Mouse (Mus musculus) heart, embryonic 15.5 days (tissue): ENCODE measurements around the gene Ssx2ip. TPM values are rescaled to one million over a fixed set of nuclear protein-coding genes. Genes with fewer than 3 reads are reported as not detected.
"Not testable (repeated sequence)": the region's sequence is repeated elsewhere in the genome, so short reads cannot be mapped to it uniquely, and the experiment has no call there.

Source experiments
- ATAC-seq: fragments of 200-750 bp; cut with Nextera tagmentation; replicated peaks from 2 replicates; pipeline ENCODE4 v1.8.0; 2017; ENCODE audit warnings: low read depth, moderate TSS enrichment; ENCODE audit not compliant: insufficient number of reproducible peaks, insufficient read depth, low FRiP score
- H3K27ac ChIP-seq: fragments of 300-500 bp; sonication (generic); 2 replicates; pipeline ENCODE4 v1.5.1; 2015; ENCODE audit warnings: mild to moderate bottlenecking, inconsistent platforms
- H3K27me3 ChIP-seq: fragments of 300-500 bp; sonication (generic); 2 replicates; pipeline ENCODE4 v1.6.1; 2015; ENCODE audit warnings: inconsistent platforms
- H3K36me3 ChIP-seq: fragments of 300-500 bp; sonication (generic); 2 replicates; pipeline ENCODE4 v1.6.1; 2015; ENCODE audit warnings: mild to moderate bottlenecking, inconsistent platforms
- H3K4me1 ChIP-seq: fragments of 300-500 bp; sonication (generic); replicated peaks from 2 replicates; pipeline ENCODE4 v1.6.1; 2015; ENCODE audit warnings: inconsistent platforms
- H3K4me2 ChIP-seq: fragments of 300-500 bp; sonication (generic); 2 replicates; pipeline ENCODE4 v1.6.1; 2015; ENCODE audit warnings: inconsistent platforms, mild to moderate bottlenecking, moderate library complexity
- H3K4me3 ChIP-seq: fragments of 300-500 bp; sonication (generic); 2 replicates; pipeline ENCODE4 v1.5.1; 2015; ENCODE audit warnings: mild to moderate bottlenecking, inconsistent platforms
- H3K9ac ChIP-seq: fragments of 300-500 bp; sonication (generic); 2 replicates; pipeline ENCODE4 v1.6.1; 2015; ENCODE audit warnings: mild to moderate bottlenecking, inconsistent platforms
- H3K9me3 ChIP-seq: fragments of 300-500 bp; sonication (generic); replicated peaks from 2 replicates; pipeline ENCODE4 v1.6.1; 2016; ENCODE audit warnings: inconsistent platforms
- WGBS: fragments of 180-500 bp; shearing (Covaris S2); methylation state at CpG from one replicate; pipeline ENCODE4 v1.1.7; 2015; ENCODE audit warnings: mixed read lengths; 5-methylcytosine and 5-hydroxymethylcytosine counted together
- polyA plus RNA-seq: library from polyadenylated mRNA; unstranded; fragments of >200 nt; fragmentation: Nextera tagmentation; extraction: Ambion mirVana; gene quantifications from 2 replicates; pipeline ENCODE4 v1.2.1, GENCODE M21; 2015

The Ssx2ip gene
- polyA plus RNA-seq, 1 experiment from 2014 or later, result 15.5 TPM

DNA sequence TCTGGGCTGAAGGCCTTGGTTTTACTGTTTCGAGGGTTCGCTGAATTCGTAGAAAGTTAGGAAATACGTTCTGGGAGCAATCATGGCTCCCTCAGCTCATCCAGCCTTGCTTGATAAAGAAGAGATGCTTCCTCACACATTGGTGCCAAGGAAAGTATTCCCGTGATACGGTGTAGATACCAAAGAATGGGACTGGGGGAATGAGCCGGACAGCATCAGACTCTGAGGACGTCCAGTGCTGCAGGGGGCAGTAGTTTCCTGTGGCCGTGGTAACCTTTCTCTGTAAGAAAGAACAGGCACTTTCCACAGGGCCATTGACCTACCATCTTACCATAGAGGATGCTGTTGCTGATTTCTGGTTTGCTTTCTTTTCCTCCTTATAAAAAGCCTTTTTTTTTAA, 15.1 kb downstream of the Ssx2ip start:
- peak overlapping the region; percentile 44 for H3K27ac ChIP-seq
- no peak overlapping the region for H3K9ac ChIP-seq
- ATAC-seq, result no peak
- no peaks in the 10 kb centered on the region for H3K9me3 ChIP-seq
- H3K36me3 ChIP-seq, result peaks cover 10% of the 10 kb centered on the region; the same call in 1 of the 2 replicates
- H3K4me3 ChIP-seq, result no peak overlapping the region
- 78% methylated on average over 9 of the region's 9 CpGs for WGBS
- no peaks in the 10 kb centered on the region for H3K27me3 ChIP-seq
- peaks cover 16% of the 10 kb centered on the region for H3K4me1 ChIP-seq
- no peak overlapping the region for H3K4me2 ChIP-seq

DNA sequence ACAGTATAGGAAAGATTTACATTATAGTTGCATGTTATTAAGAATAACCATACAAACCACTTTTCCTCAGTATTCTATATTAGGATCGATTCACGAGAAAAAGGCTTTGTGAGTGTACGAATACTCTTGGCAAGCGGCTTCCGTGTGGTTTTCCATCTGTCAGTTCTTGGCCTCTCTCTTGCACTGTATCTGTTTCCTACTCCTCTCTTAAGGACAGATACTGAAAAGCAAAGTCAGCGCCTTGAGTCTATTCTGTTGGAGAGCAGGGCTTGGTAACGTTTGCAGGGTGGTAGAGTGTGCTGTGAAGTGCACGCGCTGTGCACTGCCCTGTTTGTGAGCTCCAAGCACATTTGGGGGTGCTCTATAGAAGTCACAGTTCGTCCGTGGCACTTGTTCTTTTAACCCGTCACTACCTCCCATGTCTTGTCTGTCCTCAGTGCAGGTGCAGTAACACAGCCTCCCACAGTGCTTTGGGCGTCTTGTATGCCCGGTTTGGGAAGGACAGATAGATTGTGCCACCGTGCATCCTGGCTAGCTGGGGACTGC, 15.6 kb downstream of the Ssx2ip start:
- Histone ChIP-seq H3K9me3 (no peaks in the 10 kb centered on the region), H3K4me2 (no peak overlapping the region), H3K36me3 (peaks cover 10% of the 10 kb centered on the region; the same call in 1 of the 2 replicates), H3K4me3 (no peak overlapping the region), H3K4me1 (peaks cover 17% of the 10 kb centered on the region), H3K27ac (no peak overlapping the region), H3K27me3 (no peaks in the 10 kb centered on the region), H3K9ac (no peak overlapping the region)
- 83% methylated on average over 15 of the region's 15 CpGs for WGBS
- ATAC-seq, result no peak

DNA sequence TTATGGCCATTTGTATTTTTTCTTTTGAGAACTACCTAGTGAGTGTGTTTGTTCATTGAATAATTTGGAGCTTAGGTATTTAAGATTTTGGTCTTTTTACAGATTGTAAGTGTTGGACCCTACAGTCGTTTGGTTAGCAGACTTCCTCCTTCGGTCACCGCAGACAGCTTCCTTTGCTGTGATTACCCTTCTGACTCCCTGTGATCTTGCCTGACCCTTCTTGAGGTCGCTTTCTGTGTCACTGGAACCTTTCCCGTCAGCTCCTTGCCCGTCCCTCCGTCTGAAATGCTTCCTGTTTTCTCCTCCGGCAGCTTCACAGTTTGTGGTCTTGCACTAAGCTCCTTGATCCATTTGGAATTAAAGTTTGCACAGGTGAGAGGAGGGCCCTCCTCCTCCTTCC, 17.3 kb downstream of the Ssx2ip start:
- Histone ChIP-seq H3K9me3 (no peaks in the 10 kb centered on the region), H3K36me3 (peaks cover 13% of the 10 kb centered on the region; the same call in 1 of the 2 replicates), H3K4me1 (peaks cover 17% of the 10 kb centered on the region), H3K27me3 (no peaks in the 10 kb centered on the region), H3K4me3 (no peak overlapping the region), H3K27ac (no peak overlapping the region), H3K4me2 (no peak overlapping the region), H3K9ac (no peak overlapping the region)
- 50% methylated on average over 8 of the region's 8 CpGs for WGBS
- ATAC-seq, result no peak

DNA sequence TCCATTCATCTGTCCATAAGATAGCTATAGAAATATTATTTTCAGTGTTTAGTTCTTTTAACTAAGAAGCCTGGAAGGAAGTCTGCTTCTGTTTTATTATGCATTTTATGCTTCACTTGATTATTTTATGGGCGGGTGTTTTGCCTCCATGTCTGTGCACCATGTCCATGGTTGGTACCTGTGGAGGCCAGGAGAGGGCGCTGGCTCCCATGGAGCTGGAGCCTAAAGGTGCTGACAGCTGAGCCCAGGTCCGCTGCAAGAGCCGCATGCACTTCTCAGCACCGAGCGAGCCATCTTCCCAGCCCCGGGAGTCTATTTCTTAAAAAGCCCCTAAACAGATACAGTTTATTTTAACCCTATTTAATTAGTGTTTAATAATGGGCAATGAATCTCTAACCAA, 19.3 kb downstream of the Ssx2ip start:
- ATAC-seq, result no peak
- Histone ChIP-seq H3K27ac (no peak overlapping the region), H3K4me1 (peaks cover 17% of the 10 kb centered on the region), H3K9ac (no peak overlapping the region), H3K36me3 (peaks cover 19% of the 10 kb centered on the region; the same call in 1 of the 2 replicates), H3K4me2 (no peak overlapping the region), H3K9me3 (no peaks in the 10 kb centered on the region), H3K4me3 (no peak overlapping the region), H3K27me3 (no peaks in the 10 kb centered on the region)
- WGBS, result 82% methylated on average over 7 of the region's 7 CpGs

DNA sequence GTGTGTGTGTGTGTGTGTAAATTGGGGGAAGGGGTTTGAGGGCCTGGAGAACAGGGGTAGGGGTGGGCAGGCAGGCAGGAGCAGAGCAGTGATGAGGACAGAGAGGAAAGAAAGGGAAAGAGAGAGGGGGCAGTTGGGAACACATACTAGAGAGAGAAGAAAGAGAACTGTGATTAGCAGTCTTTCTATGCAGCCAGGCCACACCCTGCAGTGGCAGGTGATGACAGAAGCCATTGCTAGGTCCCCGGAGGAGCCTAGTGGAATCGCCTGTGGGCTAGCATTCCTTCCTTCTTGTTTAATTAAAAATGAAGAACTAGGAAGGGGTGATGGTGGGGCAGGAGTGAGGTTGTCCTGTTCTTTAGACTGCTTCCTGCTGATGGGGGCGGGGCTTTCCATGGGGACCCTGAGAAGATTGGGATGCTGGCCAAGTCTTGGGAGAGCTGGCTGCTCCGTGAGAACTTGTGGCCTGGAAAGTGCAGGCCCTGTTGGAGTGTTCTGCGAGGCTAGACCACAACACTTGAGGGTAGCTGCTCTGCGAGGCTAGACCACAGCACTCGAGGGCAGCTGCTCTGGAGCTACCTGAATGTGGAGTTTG, 20.0 kb downstream of the Ssx2ip start:
- Histone ChIP-seq H3K27ac (no peak overlapping the region), H3K9me3 (no peaks in the 10 kb centered on the region), H3K4me2 (no peak overlapping the region), H3K36me3 (peaks cover 21% of the 10 kb centered on the region; the same call in 1 of the 2 replicates), H3K27me3 (no peaks in the 10 kb centered on the region), H3K9ac (no peak overlapping the region), H3K4me3 (no peak overlapping the region), H3K4me1 (peaks cover 17% of the 10 kb centered on the region)
- ATAC-seq, result no peak
- WGBS, result 39% methylated on average over 7 of the region's 7 CpGs

DNA sequence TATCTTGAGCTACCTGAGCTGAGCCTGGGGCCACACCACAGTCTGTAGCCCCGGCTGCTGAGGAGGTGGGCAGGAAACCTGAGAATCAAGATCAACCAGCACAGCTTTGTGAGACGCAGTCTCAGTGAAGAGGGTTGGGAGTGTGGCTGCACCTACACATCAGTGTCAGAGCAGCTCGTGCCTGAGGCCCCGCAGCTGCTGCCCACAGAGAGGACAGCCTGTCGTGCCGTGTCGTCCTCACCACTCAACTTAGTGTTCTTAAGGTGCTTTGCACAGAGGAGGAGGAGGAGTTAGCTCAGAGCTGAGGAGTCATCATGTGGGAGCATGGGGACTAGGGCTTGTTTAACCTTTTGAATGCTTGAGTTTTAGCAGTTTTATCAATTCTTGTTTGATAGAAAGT, 21.5 kb downstream of the Ssx2ip start:
- Histone ChIP-seq H3K9ac (no peak overlapping the region), H3K27ac (no peak overlapping the region), H3K27me3 (no peaks in the 10 kb centered on the region), H3K4me1 (peaks cover 17% of the 10 kb centered on the region), H3K36me3 (peaks cover 29% of the 10 kb centered on the region; the same call in 1 of the 2 replicates), H3K9me3 (no peaks in the 10 kb centered on the region), H3K4me2 (no peak overlapping the region), H3K4me3 (no peak overlapping the region)
- WGBS, result 57% methylated on average over 7 of the region's 7 CpGs
- ATAC-seq, result no peak

DNA sequence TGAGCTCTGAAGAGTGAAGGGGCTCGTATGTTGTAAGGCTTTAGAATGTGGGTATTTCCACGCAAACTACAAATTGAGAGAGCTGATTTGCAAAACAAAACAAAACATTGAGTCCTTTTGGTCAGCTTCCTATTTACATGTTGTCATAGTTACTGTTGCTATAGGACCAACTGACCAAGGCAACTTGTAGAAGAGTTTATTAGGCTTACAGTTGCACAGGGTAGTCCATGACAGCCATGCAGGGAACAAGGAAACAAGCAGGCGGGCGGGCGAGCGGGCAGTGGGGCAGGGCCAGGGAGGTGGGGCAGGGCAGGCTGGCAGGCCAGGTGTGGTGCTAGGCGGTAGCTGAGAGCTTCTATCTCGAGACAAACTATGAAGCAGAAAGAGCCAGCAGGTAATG, 22.0 kb downstream of the Ssx2ip start:
- peaks cover 31% of the 10 kb centered on the region; the same call in 1 of the 2 replicates for H3K36me3 ChIP-seq
- 91% methylated on average over 8 of the region's 8 CpGs for WGBS

DNA sequence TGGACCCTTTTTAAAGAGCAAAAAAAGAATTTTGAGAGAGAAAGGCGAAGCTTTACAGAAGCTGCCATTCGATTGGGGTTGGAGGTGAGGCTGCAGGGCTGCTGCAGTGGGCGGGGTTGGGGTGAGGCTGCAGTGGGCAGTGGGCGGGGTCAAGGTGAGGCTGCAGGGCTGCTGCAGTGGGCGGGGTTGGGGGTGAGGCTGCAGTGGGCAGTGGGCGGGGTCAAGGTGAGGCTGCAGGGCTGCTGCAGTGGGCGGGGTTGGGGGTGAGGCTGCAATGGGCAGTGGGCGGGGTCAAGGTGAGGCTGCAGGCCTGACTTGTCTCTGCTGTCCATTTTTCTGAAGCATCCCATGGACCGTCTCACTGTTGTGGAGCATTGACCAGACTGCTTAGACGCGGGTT, 28.6 kb downstream of the Ssx2ip start:
- not testable (repeated sequence) for H3K27ac ChIP-seq, H3K4me1 ChIP-seq, H3K4me2 ChIP-seq, H3K27me3 ChIP-seq, H3K4me3 ChIP-seq, H3K9ac ChIP-seq, H3K9me3 ChIP-seq, ATAC-seq
- H3K36me3 ChIP-seq, result peaks cover 37% of the 10 kb centered on the region; the same call in 1 of the 2 replicates
- 90% methylated on average over 11 of the region's 11 CpGs for WGBS

More for the DNA sequence above, 22.0 kb downstream of the Ssx2ip start:
- no peak for ATAC-seq
- no peak overlapping the region for H3K4me3 ChIP-seq
- H3K27ac ChIP-seq, result no peak overlapping the region
- H3K27me3 ChIP-seq, result no peaks in the 10 kb centered on the region
- H3K9me3 ChIP-seq, result no peaks in the 10 kb centered on the region
- H3K9ac ChIP-seq, result no peak overlapping the region
- peaks cover 17% of the 10 kb centered on the region for H3K4me1 ChIP-seq
- no peak overlapping the region for H3K4me2 ChIP-seq

DNA sequence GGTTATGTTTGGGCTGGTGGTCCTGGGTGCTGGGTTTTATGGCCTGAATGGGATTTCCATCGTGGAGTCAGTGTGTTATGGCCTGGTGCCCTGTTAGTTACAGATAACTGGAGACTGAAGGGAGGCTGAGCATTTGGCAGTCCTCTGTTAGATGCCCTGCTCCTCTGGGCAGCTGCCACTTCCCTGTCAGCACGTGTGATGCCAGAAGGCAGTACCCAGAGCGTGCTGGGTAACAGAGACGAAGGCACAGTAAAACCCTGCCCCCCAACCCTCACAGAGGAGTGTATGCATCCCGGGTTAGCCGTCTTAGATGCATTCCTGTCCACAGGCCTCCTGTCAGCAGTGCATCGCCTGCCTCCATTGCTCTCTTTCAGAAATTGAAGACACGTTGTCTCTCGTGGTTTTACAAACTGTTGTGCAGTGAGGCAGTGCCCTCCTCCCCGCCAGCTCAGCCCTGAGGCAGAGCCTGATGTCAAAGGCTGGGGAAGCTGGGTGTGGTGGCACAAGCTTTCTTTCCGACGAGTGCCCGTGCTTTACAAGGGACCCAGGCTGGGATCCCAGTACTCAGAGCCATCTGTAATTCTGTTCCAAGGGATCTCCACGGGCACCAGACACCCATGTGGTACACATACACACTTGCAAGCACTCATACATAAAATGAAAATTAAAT, 29.4 kb downstream of the Ssx2ip start:
- peaks cover 5% of the 10 kb centered on the region; the same call in 1 of the 2 replicates for H3K4me1 ChIP-seq
- no peak overlapping the region for H3K4me3 ChIP-seq
- ATAC-seq, result no peak; the same call in 1 of the 2 replicates
- no peaks in the 10 kb centered on the region for H3K9me3 ChIP-seq
- no peak overlapping the region for H3K9ac ChIP-seq
- H3K36me3 ChIP-seq, result peaks cover 37% of the 10 kb centered on the region; the same call in 1 of the 2 replicates
- H3K4me2 ChIP-seq, result no peak overlapping the region
- H3K27ac ChIP-seq, result 0 out of 2 replicates have a peak overlapping the region, but pooled peaks have one; percentile 46
- no peaks in the 10 kb centered on the region for H3K27me3 ChIP-seq
- WGBS, result 70% methylated on average over 14 of the region's 14 CpGs

DNA sequence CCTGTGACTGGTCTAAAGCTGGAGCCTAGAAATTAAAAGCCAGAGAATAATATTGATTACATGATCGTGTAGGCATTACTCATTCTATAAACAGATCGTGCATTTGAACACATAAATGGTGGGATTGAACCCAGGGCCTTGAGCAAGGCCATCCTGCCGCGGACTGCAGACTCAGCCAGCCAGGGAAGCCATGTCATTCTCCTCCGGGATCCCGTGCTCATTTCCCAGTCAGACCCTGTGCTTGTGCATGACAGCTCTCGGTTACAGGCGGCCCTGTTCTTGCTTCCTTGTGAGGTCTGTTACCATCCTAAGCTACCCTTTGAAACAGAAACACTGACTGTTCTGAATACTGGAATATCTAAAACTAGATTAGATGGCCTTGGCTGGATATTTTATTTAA, 30.2 kb downstream of the Ssx2ip start:
- Histone ChIP-seq H3K4me3 (no peak overlapping the region), H3K4me1 (peaks cover 5% of the 10 kb centered on the region; the same call in 1 of the 2 replicates), H3K27ac (no peak overlapping the region), H3K4me2 (no peak overlapping the region), H3K27me3 (no peaks in the 10 kb centered on the region), H3K9ac (no peak overlapping the region), H3K9me3 (no peaks in the 10 kb centered on the region), H3K36me3 (peaks cover 32% of the 10 kb centered on the region; the same call in 1 of the 2 replicates)
- no peak for ATAC-seq
- WGBS, result 95% methylated on average over 8 of the region's 8 CpGs

DNA sequence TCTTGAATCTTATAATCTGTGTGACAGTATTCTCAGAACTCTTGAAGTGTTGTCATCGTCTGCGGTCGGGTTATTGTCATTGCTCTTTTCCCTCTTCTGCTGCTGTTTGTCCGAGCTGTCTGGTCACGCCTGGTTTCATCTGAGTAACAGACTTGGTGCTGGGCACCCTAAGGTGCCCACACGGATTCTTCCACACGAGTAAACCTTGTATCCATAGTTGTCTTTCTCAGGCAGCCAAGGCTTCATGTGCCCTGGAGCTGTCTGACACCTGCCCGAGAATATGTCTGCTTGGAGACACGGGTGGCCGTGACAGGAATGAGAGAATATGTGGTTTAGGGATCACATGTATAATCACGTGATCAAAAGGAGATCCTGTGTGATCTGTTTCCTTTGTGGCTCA, 31.1 kb downstream of the Ssx2ip start:
- Histone ChIP-seq H3K4me1 (peaks cover 5% of the 10 kb centered on the region; the same call in 1 of the 2 replicates), H3K9ac (no peak overlapping the region), H3K4me3 (no peak overlapping the region), H3K27me3 (no peaks in the 10 kb centered on the region), H3K36me3 (peaks cover 29% of the 10 kb centered on the region; the same call in 1 of the 2 replicates), H3K9me3 (no peaks in the 10 kb centered on the region), H3K27ac (no peak overlapping the region), H3K4me2 (no peak overlapping the region)
- 91% methylated on average over 11 of the region's 11 CpGs for WGBS
- ATAC-seq, result no peak
